Comparison of ENCODE assay signal across 11 mouse cellular contexts in the genomic region with DNA sequence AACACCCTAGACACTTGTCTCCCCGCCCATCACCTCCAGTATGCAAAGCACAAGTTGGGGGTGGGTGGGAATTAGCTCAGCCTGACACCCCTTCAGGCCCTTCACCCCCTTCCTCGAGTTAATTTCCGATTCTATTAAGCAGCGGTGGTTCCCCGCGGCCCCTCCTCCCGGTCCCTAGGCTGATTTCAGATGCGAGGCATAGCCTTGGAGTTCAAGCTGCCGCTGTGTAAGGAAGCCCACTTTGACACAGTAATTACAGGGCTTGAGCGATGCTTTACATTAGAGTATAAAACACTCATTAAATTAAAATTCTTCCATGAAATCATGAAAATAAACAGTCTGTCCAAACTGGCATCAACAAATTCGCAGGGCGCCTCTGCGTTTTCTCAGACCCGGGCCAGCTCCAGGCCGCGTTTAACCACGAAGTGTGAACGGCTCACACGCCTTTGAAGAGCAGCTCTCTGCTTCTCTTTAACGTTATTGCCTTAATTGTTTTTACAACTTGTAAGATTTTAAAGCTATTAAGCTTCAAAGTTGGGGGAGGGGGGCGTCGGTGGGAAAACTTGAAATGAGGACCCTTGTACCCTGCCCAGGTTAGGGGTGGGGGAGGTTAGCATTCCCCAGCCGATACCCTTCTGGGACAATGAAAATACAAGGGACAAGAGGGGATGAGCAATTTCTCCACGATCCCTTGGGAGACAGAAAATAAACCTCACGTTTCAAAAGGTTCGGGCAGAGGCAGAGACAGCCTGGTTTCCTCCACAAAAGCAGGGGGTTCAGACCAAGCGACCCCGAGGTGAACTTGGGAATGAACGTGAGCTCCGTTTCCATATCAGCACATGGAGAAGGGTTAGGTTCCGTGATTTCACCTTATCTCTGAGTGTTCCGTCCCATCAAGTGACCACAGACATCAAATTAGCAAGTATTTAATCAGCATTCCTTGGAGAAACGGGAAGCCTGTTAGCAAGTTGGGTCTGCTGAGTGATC.
DNase-seq lines count a peak whose midpoint lies in the region; ATAC-seq and TF ChIP-seq lines count a peak whose summit lies in the region.
"Had no signal": no experiment of that assay in that cellular context is flagged by ENCODE, and none has a peak within 500 bp of the region (broad histone marks: within the 10 kb centered on the region; RNA-seq: fewer than 3 reads in every experiment).

No protein-coding gene starts in this region.

- no peak overlapping the region for H3K9ac ChIP-seq in lung, embryonic 14.5 days
- no peak overlapping the region for H3K9ac ChIP-seq in lung, postnatal 0 days (replicated peaks; ENCODE audit: low read depth)
- H3K9ac ChIP-seq in forebrain, embryonic 11.5 days (ENCODE audit: low read length), result no peak overlapping the region
- no peak overlapping the region for H3K9ac ChIP-seq in limb, embryonic 11.5 days (ENCODE audit: low read length)

- no peaks in the 10 kb centered on the region for H3K36me3 ChIP-seq in lung, embryonic 14.5 days (ENCODE audit: insufficient read depth)
- H3K36me3 ChIP-seq in lung, postnatal 0 days (ENCODE audit: insufficient read depth, low read length), result no peaks in the 10 kb centered on the region
- H3K36me3 ChIP-seq in forebrain, embryonic 11.5 days (ENCODE audit: control insufficient read depth, insufficient read depth, low read length), result no peaks in the 10 kb centered on the region
- H3K36me3 ChIP-seq in limb, embryonic 11.5 days (ENCODE audit: control insufficient read depth, insufficient read depth, low read length), result no peaks in the 10 kb centered on the region

- TF ChIP-seq EP300 in lung, postnatal 0 days (IDR thresholded peaks at IDR 0.05), result no peak

- peak; percentile 33; the same call in 1 of the 2 replicates for ATAC-seq in lung, embryonic 14.5 days (ENCODE audit: insufficient read depth)
- ATAC-seq in lung, postnatal 0 days, result no peak
- peak; percentile 77 for ATAC-seq in forebrain, embryonic 11.5 days (replicated peaks; ENCODE audit: low FRiP score)
- ATAC-seq in limb, embryonic 11.5 days (ENCODE audit: insufficient number of reproducible peaks, low FRiP score, low TSS enrichment, low read depth), result peak; percentile 68
- ATAC-seq in monocyte, adult 5-6 weeks (replicated peaks; ENCODE audit: insufficient number of reproducible peaks, low FRiP score, low TSS enrichment, poor library complexity, severe bottlenecking), result no peak
- ATAC-seq: Patski had no signal

- no peak overlapping the region for H3K27ac ChIP-seq in lung, embryonic 14.5 days (ENCODE audit: low read depth)
- H3K27ac ChIP-seq in lung, postnatal 0 days (ENCODE audit: low read length), result no peak overlapping the region
- H3K27ac ChIP-seq in forebrain, embryonic 11.5 days (ENCODE audit: low read depth, low read length), result no peak overlapping the region
- no peak overlapping the region for H3K27ac ChIP-seq in limb, embryonic 11.5 days (replicated peaks; ENCODE audit: low read depth, low read length)
- H3K27ac ChIP-seq: layer of hippocampus, adult 2 months; macrophage had no signal

- H3K27me3 ChIP-seq in lung, embryonic 14.5 days (ENCODE audit: insufficient read depth, low read length), result peaks cover 18% of the 10 kb centered on the region
- 0 out of 2 replicates have a peak, but pooled peaks cover 6% of the 10 kb centered on the region for H3K27me3 ChIP-seq in lung, postnatal 0 days (replicated peaks; ENCODE audit: insufficient read depth, low read length)
- H3K27me3 ChIP-seq in forebrain, embryonic 11.5 days (ENCODE audit: control insufficient read depth, insufficient read depth, low read length), result peaks cover 3% of the 10 kb centered on the region; the same call in 1 of the 2 replicates
- H3K27me3 ChIP-seq in limb, embryonic 11.5 days (ENCODE audit: control insufficient read depth, insufficient read depth, low read length), result 0 out of 2 replicates have a peak, but pooled peaks cover 5% of the 10 kb centered on the region

- DNase-seq in lung, embryonic 14.5 days, result peak; percentile 43
- DNase-seq in lung, postnatal 0 days (ENCODE audit: low spot score), result no peak
- DNase-seq in forebrain, embryonic 11.5 days (ENCODE audit: low spot score), result peak; percentile 63
- DNase-seq in limb, embryonic 11.5 days (ENCODE audit: low spot score), result peak; percentile 78
- DNase-seq in retina, embryonic 14.5 days (ENCODE audit: low spot score), result peak; percentile 39
- no peak for DNase-seq in right cerebral cortex, postnatal 4 days
- DNase-seq in adrenal gland, postnatal 14 days, result no peak

- 3% methylated on average over 33 of the region's 33 CpGs for WGBS in lung, embryonic 14.5 days
- 9% methylated on average over 33 of the region's 33 CpGs for WGBS in lung, postnatal 0 days
- WGBS in forebrain, embryonic 11.5 days, result 15% methylated on average over 33 of the region's 33 CpGs
- WGBS in limb, embryonic 11.5 days, result 2% methylated on average over 33 of the region's 33 CpGs

- H3K4me3 ChIP-seq in lung, embryonic 14.5 days (ENCODE audit: low read depth, low read length), result no peak overlapping the region
- H3K4me3 ChIP-seq in lung, postnatal 0 days (ENCODE audit: low read depth, low read length), result no peak overlapping the region
- no peak overlapping the region for H3K4me3 ChIP-seq in forebrain, embryonic 11.5 days (ENCODE audit: low read depth, low read length)
- H3K4me3 ChIP-seq in limb, embryonic 11.5 days (ENCODE audit: low read depth, low read length), result no peak overlapping the region
- H3K4me3 ChIP-seq: layer of hippocampus, adult 2 months had no signal

- H3K4me1 ChIP-seq in lung, embryonic 14.5 days (ENCODE audit: insufficient read depth), result 0 out of 2 replicates have a peak, but pooled peaks cover 5% of the 10 kb centered on the region
- no peaks in the 10 kb centered on the region; the same call in 1 of the 2 replicates for H3K4me1 ChIP-seq in lung, postnatal 0 days (ENCODE audit: insufficient read depth, low read depth, low read length)
- H3K4me1 ChIP-seq in forebrain, embryonic 11.5 days (replicated peaks; ENCODE audit: control insufficient read depth, insufficient read depth, low read length), result peaks cover 7% of the 10 kb centered on the region; the same call in 1 of the 2 replicates
- peaks cover 31% of the 10 kb centered on the region for H3K4me1 ChIP-seq in limb, embryonic 11.5 days (ENCODE audit: control insufficient read depth, insufficient read depth, low read length)

- H3K9me3 ChIP-seq in lung, embryonic 14.5 days (ENCODE audit: low read depth, low read length), result no peaks in the 10 kb centered on the region
- no peaks in the 10 kb centered on the region for H3K9me3 ChIP-seq in lung, postnatal 0 days (ENCODE audit: low read length)
- no peaks in the 10 kb centered on the region for H3K9me3 ChIP-seq in forebrain, embryonic 11.5 days (ENCODE audit: control insufficient read depth, low read length)
- peaks cover 4% of the 10 kb centered on the region; the same call in 1 of the 2 replicates for H3K9me3 ChIP-seq in limb, embryonic 11.5 days (ENCODE audit: control insufficient read depth, low read length)

- no peak for TF ChIP-seq CTCF in lung, embryonic 14.5 days (IDR thresholded peaks at IDR 0.05; ENCODE audit: low read depth)
- TF ChIP-seq CTCF in lung, postnatal 0 days (IDR thresholded peaks at IDR 0.05), result no peak

- H3K4me2 ChIP-seq in lung, embryonic 14.5 days, result peak overlapping the region; percentile 29
- no peak overlapping the region; the same call in 1 of the 2 replicates for H3K4me2 ChIP-seq in lung, postnatal 0 days (replicated peaks; ENCODE audit: low read depth, low read length)
- peak overlapping the region; percentile 22 for H3K4me2 ChIP-seq in forebrain, embryonic 11.5 days (ENCODE audit: low read depth, low read length, severe bottlenecking)
- H3K4me2 ChIP-seq in limb, embryonic 11.5 days (ENCODE audit: low read depth, severe bottlenecking), result peak overlapping the region; percentile 27

Comparison
In these comparisons a context has a peak if more than half of its experiments do, and no peak if none do; other contexts are left out.
1. ATAC-seq: peak in lung, embryonic 14.5 days (single experiment), forebrain, embryonic 11.5 days (single experiment) and limb, embryonic 11.5 days (single experiment); none in lung, postnatal 0 days (single experiment) and monocyte, adult 5-6 weeks (single experiment).
2. DNase-seq: peak in lung, embryonic 14.5 days (single experiment), forebrain, embryonic 11.5 days (single experiment), limb, embryonic 11.5 days (single experiment) and retina, embryonic 14.5 days (single experiment); none in lung, postnatal 0 days (single experiment), right cerebral cortex, postnatal 4 days (single experiment) and adrenal gland, postnatal 14 days (single experiment).